Mouse (Mus musculus) common myeloid progenitor, adult 5-6 weeks (primary cell): ENCODE measurements around the gene C5ar2. TPM values are rescaled to one million over a fixed set of nuclear protein-coding genes. Genes with fewer than 3 reads are reported as not detected.

Source experiments
- ATAC-seq: replicated peaks from 2 replicates; pipeline ENCODE4 v1.8.0; 2016; ENCODE audit warnings: low read depth, mild to moderate bottlenecking, moderate TSS enrichment, inconsistent platforms; ENCODE audit not compliant: poor library complexity, severe bottlenecking
- total RNA-seq: library from RNA; stranded (forward); fragments of 200-1000, 187-1606 nt; gene quantifications from 2 replicates; pipeline ENCODE4 v1.2.3, GENCODE M21; 2017

C5ar2 gene
- total RNA-seq, 1 experiment from 2014 or later, result 3.1 TPM

DNA sequence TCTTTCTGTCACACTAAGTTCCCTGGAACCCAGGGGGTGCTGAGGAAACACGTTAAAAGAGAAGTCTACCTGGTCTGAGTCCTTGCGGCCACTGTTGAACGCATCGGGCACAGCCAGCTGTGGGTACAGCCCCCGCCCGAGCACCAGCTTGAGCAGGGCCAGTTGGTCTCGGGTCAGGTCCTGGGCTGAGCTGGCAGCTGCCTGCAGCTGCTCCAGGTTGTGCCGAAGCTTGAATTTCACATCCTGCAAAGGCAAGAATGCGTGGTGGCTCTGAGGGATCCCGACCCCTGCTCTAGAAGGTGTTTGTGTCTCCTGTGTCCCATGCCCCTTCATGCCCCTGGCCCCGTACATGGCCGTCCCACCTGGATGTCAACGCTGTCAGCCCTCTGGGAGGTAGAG, 40.5 kb downstream of the C5ar2 start:
- ATAC-seq, result no peak

GRCm38 (mm10) chr7:16202756-16203504, 41.0 kb downstream of the C5ar2 start:
- no peak for ATAC-seq

DNA sequence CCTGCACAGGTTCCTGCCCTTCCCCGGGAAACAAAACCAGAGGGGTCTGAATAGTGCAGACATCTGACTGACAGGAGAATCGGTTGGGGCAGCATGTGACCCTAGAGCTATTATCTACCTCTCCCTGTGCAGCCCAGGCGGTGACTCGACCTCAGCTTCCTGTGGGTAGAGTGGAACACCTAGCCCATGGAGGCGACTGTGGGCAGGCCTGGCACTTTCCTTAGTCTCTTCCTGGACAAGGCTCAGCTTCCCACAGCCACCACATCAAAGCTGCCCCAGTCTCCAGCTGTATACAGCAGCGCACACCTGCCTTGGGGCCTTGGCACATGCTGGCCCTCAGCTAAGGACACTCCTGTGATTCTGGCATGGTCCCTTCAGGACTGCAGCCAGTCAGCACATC, 42.8 kb downstream of the C5ar2 start:
- peak; percentile 48 for ATAC-seq

GRCm38 (mm10) chr7:16198540-16198939, 45.4 kb downstream of the C5ar2 start:
- ATAC-seq, result no peak

GRCm38 (mm10) chr7:16197166-16197565, 46.8 kb downstream of the C5ar2 start:
- no peak for ATAC-seq

DNA sequence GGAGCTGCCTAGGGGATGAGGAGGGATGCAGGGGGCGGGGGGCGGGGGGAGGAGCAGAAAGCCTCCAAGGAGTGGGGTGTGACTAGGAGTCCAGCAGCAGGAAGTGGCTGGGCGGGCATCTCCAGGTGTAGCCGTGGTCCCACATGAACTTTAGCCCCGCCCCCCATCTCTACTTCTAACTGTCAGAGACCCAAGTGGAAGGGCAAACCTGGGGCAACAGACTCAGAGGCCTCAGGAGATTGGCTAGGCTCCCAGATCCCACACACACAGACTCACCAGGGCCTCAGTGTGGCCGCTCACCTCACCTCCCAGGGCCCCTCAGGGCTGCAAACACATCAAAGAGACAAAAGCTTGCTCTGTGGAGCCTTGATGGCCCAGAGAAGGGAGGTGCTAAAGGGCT, 47.3 kb downstream of the C5ar2 start:
- no peak for ATAC-seq

DNA sequence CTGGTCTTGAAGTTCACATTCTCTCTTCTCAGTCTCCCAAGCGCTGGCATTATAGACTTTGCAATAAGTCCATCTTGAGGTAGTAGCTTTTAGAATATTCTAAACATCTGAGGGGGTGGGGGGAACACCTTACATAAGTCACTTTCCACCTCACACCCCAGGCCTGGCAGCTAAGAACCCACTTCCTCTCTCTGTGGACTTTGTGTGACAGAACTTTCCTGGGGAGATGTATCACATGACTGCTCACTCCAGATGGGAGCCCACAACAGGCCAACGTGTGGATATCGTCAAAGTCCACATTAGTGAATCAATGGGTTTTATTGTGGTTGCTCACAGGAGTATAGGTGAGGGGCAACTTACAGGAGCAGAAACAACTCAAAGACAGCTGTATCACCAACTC, 50.3 kb downstream of the C5ar2 start:
- 0 out of 2 replicates have a peak, but pooled peaks have one; percentile 10 for ATAC-seq

- peak; percentile 84 for ATAC-seq
Observed at GRCm38 (mm10) chr7:16192315-16192714, 51.6 kb downstream of the C5ar2 start.

GRCm38 (mm10) chr7:16187494-16187893, 56.5 kb downstream of the C5ar2 start:
- no peak for ATAC-seq

Other genes starting within 250 kb of the C5ar2 start
- gene Bicra, start 196.2 kb downstream of the C5ar2 start, total RNA-seq, result 1.2 and 2.5 TPM in 2 replicates
- not detected in 2 replicates for gene Zfp541, start 182.3 kb downstream of the C5ar2 start, total RNA-seq
- 61.1 and 65.9 TPM in 2 replicates for gene Napa, start 145.7 kb downstream of the C5ar2 start, total RNA-seq
- 6.5 and 6.8 TPM in 2 replicates for gene Kptn, start 124.3 kb downstream of the C5ar2 start, total RNA-seq
- 0.09 TPM in 1 of 2 replicates, not detected in the other for gene Slc8a2, start 114.3 kb downstream of the C5ar2 start, total RNA-seq
- gene Meis3, start 69.1 kb downstream of the C5ar2 start, total RNA-seq, result not detected in 2 replicates
- 4.5 and 9.2 TPM in 2 replicates for gene Dhx34, start 22.1 kb downstream of the C5ar2 start, total RNA-seq
- gene C5ar1, start 15.4 kb upstream of the C5ar2 start, total RNA-seq, result 0.55 TPM in 1 of 2 replicates, not detected in the other
- 15.1 and 18.0 TPM in 2 replicates for gene Inafm1, start 29.5 kb upstream of the C5ar2 start, total RNA-seq
- gene Ccdc9, start 42.6 kb upstream of the C5ar2 start, total RNA-seq, result 53.6 and 123 TPM in 2 replicates
- 1.4 and 2.5 TPM in 2 replicates for gene Bbc3, start 64.2 kb upstream of the C5ar2 start, total RNA-seq
- 424 and 443 TPM in 2 replicates for gene Sae1, start 143.7 kb upstream of the C5ar2 start, total RNA-seq
- gene Zc3h4, start 156.8 kb upstream of the C5ar2 start, total RNA-seq, result 31.5 and 52.8 TPM in 2 replicates
- gene Tmem160, start 208.6 kb upstream of the C5ar2 start, total RNA-seq, result 14.8 and 22.5 TPM in 2 replicates
- not detected in 2 replicates for gene Npas1, start 233.6 kb upstream of the C5ar2 start, total RNA-seq